Mouse (Mus musculus) MEL (cell line): Measurements from ENCODE around the gene Rabl2.

Source experiments
- CTCF ChIP-seq, 3 experiments: IDR thresholded peaks in 2 of 3; conservative IDR thresholded peaks in 1 of 3; 2 replicates each; pipeline ENCODE4 v1.5.1; 2011 to 2012; ENCODE audit warnings: low read length in 3 of 3, low read depth in 2 of 3, mild to moderate bottlenecking in 2 of 3, improper control_type of control experiment in 1 of 3, inconsistent platforms in 1 of 3, mixed read lengths in 1 of 3, moderate library complexity in 1 of 3; ENCODE audit not compliant: control insufficient read depth in 1 of 3, insufficient read depth in 1 of 3, poor library complexity in 1 of 3, severe bottlenecking in 1 of 3
- E2F4 ChIP-seq: IDR thresholded peaks from 2 replicates; pipeline ENCODE4 v1.6.1; 2011; ENCODE audit warnings: low read depth, low read length, improper control_type of control experiment, borderline replicate concordance
- ELF1 ChIP-seq: IDR thresholded peaks from 2 replicates; pipeline ENCODE4 v1.6.1; 2014; ENCODE audit warnings: low read depth, mild to moderate bottlenecking, inconsistent platforms, low read length, improper control_type of control experiment, moderate library complexity
- GATA1 ChIP-seq: IDR thresholded peaks from 2 replicates; pipeline ENCODE4 v1.6.1; 2011; ENCODE audit warnings: low read depth, low read length, improper control_type of control experiment
- JUND ChIP-seq: IDR thresholded peaks from 2 replicates; pipeline ENCODE4 v1.6.1; 2011; ENCODE audit warnings: low read depth, mild to moderate bottlenecking, improper control_type of control experiment, low read length
- MAX ChIP-seq: IDR thresholded peaks from 2 replicates; pipeline ENCODE4 v1.6.1; 2011; ENCODE audit warnings: low read length, improper control_type of control experiment
- MAZ ChIP-seq: IDR thresholded peaks from 2 replicates; pipeline ENCODE4 v1.6.1; 2012; ENCODE audit warnings: low read depth, mild to moderate bottlenecking, inconsistent platforms, low read length, improper control_type of control experiment
- MEF2A ChIP-seq: IDR thresholded peaks from 2 replicates; pipeline ENCODE4 v1.6.1; 2014; ENCODE audit warnings: low read depth, mild to moderate bottlenecking, inconsistent platforms, low read length, improper control_type of control experiment; ENCODE audit not compliant: poor library complexity, insufficient replicate concordance, severe bottlenecking; ENCODE audit errors: extremely low read depth
- NELFE ChIP-seq: IDR thresholded peaks from 2 replicates; pipeline ENCODE4 v1.6.1; 2011; ENCODE audit warnings: low read depth, low read length, improper control_type of control experiment
- POLR2A ChIP-seq, 2 experiments: IDR thresholded peaks; 2 replicates each; pipeline ENCODE4 v1.6.1; 2011 to 2012; ENCODE audit warnings: low read length in 2 of 2, mild to moderate bottlenecking in 2 of 2, control low read depth in 1 of 2, improper control_type of control experiment in 1 of 2, low read depth in 1 of 2, moderate library complexity in 1 of 2; ENCODE audit not compliant: control insufficient read depth in 1 of 2, insufficient read depth in 1 of 2, poor library complexity in 1 of 2
- POLR2AphosphoS2 ChIP-seq: IDR thresholded peaks from 2 replicates; pipeline ENCODE4 v1.6.1; 2011; ENCODE audit warnings: low read length, improper control_type of control experiment
- RCOR1 ChIP-seq: IDR thresholded peaks from 2 replicates; pipeline ENCODE4 v1.6.1; 2012; ENCODE audit warnings: low read depth, mild to moderate bottlenecking, inconsistent platforms, low read length, improper control_type of control experiment
- SMC3 ChIP-seq: IDR thresholded peaks from 2 replicates; pipeline ENCODE4 v1.6.1; 2011; ENCODE audit warnings: low read depth, low read length, improper control_type of control experiment
- TCF12 ChIP-seq: IDR thresholded peaks from 2 replicates; pipeline ENCODE4 v1.6.1; 2014; ENCODE audit warnings: low read depth, mild to moderate bottlenecking, inconsistent platforms, low read length, improper control_type of control experiment, moderate library complexity

- no peak for TF ChIP-seq SMC3
- no peak for TF ChIP-seq POLR2AphosphoS2
- no peak for TF ChIP-seq CTCF (IDR thresholded peaks at IDR 0.05 in 2 of 3, conservative IDR thresholded peaks at IDR 0.05 in 1 of 3; ENCODE audit: control insufficient read depth in 1 of 3, insufficient read depth in 1 of 3, low read depth in 2 of 3, low read length in 3 of 3, poor library complexity in 1 of 3, severe bottlenecking in 1 of 3)
- TF ChIP-seq MEF2A: no peak
- no peak for TF ChIP-seq MAX
- TF ChIP-seq POLR2A (IDR thresholded peaks at IDR 0.05; ENCODE audit: control insufficient read depth in 1 of 2, insufficient read depth in 1 of 2, low read depth in 1 of 2, low read length in 2 of 2, poor library complexity in 1 of 2): no peak
- no peak for TF ChIP-seq RCOR1
- no peak for TF ChIP-seq GATA1
- no peak for TF ChIP-seq ELF1
- TF ChIP-seq JUND: no peak
- TF ChIP-seq NELFE: no peak
- TF ChIP-seq E2F4: no peak
- TF ChIP-seq TCF12: no peak
- no peak for TF ChIP-seq MAZ
Observed at GRCm38 (mm10) chr15:89585631-89586030, 6.1 kb downstream of the Rabl2 start.
